ENCODE assay signal across 8 mouse cellular contexts in the genomic region with DNA sequence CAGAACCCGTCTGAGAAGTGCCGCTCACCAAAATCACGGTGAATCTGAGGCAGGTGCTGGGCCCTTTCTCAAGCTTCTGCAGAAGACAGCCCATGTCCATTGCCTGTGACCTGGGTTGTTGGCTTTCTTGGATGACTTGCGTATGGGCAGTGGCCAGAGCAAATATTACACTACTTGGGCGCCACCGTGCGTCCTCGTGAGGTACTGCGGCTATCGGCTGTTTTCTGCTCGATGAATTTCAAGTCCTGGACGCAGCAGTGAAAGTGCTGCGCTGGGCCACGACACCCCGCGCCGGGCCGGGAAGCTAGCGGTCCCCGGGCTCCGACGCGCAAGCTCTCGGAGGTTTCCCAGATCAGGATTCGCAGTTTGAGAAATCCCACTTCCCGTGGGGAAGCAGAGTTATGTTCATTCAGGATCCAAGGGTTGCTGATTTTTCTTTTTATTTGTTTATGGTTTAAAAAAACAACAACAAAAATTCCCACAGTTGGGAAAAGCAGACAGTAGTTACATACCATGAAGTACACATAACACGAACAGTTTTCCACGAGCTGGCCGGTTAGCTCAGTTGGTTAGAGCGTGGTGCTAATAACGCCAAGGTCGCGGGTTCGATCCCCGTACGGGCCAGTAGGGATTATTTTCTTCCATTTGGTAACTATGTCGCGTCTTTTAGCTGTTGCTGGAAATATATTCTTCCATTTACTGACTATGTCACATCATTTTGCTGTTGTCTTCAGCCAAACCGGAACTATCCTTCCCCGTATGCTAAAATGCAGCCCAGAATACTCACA. TPM values are rescaled to one million over a fixed set of nuclear protein-coding genes. Genes with fewer than 3 reads are reported as not detected.
DNase-seq lines count a peak whose midpoint lies in the region; ATAC-seq and TF ChIP-seq lines count a peak whose summit lies in the region.

No protein-coding gene starts in this region.

- under 1% methylated on average over 40 of the region's 40 CpGs for WGBS in hindbrain, embryonic 16.5 days
- WGBS in macrophage (ENCODE audit: missing documents), result 2% methylated on average over 40 of the region's 40 CpGs

- no peaks in the 10 kb centered on the region for H3K79me2 ChIP-seq in macrophage (ENCODE audit: inconsistent target)

- H3K27ac ChIP-seq in hindbrain, embryonic 16.5 days (ENCODE audit: low read depth, low read length), result no peak overlapping the region
- H3K27ac ChIP-seq in left cerebral cortex, adult 2 months, result peak overlapping the region; percentile 79
- H3K27ac ChIP-seq in macrophage, result no peak overlapping the region

- TF ChIP-seq CTCF in left cerebral cortex, adult 2 months (IDR thresholded peaks at IDR 0.05), result peak; percentile 95

- peak overlapping the region; percentile 53 for H3K4me2 ChIP-seq in hindbrain, embryonic 16.5 days (ENCODE audit: low read length)

- H3K36me3 ChIP-seq in hindbrain, embryonic 16.5 days (ENCODE audit: control insufficient read depth, insufficient read depth, low read length), result no peaks in the 10 kb centered on the region
- no peaks in the 10 kb centered on the region for H3K36me3 ChIP-seq in macrophage (ENCODE audit: inconsistent target)

- no peaks in the 10 kb centered on the region for H3K4me1 ChIP-seq in hindbrain, embryonic 16.5 days (ENCODE audit: control insufficient read depth, insufficient read depth, low read depth, low read length)

- DNase-seq in T-cell, adult 2 months (ENCODE audit: low spot score), result peak; percentile 85
- DNase-seq in cerebellum, postnatal 4 days (ENCODE audit: low spot score in 2 of 2), result peak; percentile 98
- DNase-seq in gastrocnemius, adult 18-20 months (ENCODE audit: low spot score), result peak; percentile 97
- DNase-seq in left cerebral cortex, adult 2 months (ENCODE audit: extremely low spot score in 1 of 2, low spot score in 2 of 2), result peak; percentile 89 to 92
- peak; percentile 84 for DNase-seq in retina, postnatal 7 days (ENCODE audit: low read depth, low spot score)
- peak; percentile 90 for DNase-seq in urinary bladder, adult 2 months (ENCODE audit: low spot score)

- intact Hi-C loops in left cerebral cortex, adult 2 months (cut with DNase I), result loop anchor here (1.0 to 10.0 kb wide), 8 partner anchors 55 to 1503 kb away; a partner anchor contains a TSS

- peak; percentile 83 for ATAC-seq in hindbrain, embryonic 16.5 days

- peak overlapping the region; percentile 47 for H3K9ac ChIP-seq in hindbrain, embryonic 16.5 days (ENCODE audit: low read depth, low read length)

- no peaks in the 10 kb centered on the region for H3K9me3 ChIP-seq in hindbrain, embryonic 16.5 days (ENCODE audit: control insufficient read depth, low read length)

- no peaks in the 10 kb centered on the region for H3K27me3 ChIP-seq in hindbrain, embryonic 16.5 days (replicated peaks; ENCODE audit: control insufficient read depth, insufficient read depth, low read length)

- H3K4me3 ChIP-seq in hindbrain, embryonic 16.5 days (ENCODE audit: low read length), result peak overlapping the region; percentile 42
- H3K4me3 ChIP-seq in left cerebral cortex, adult 2 months, result peak overlapping the region; percentile 52
- peak overlapping the region; percentile 22; the same call in 1 of the 2 replicates for H3K4me3 ChIP-seq in macrophage (ENCODE audit: inconsistent target)

RNA-seq across cellular contexts. Expression of a gene that starts 6.5 kb away (rescaled TPM):
- 1 to 10 TPM; 1.6 to 2.2 TPM for total RNA-seq in gastrocnemius, adult 18-20 months (2021)
- not detected in 2 replicates for polyA plus RNA-seq in hindbrain, embryonic 16.5 days (2015; fragmentation: Nextera tagmentation; extraction: Ambion mirVana)
- total RNA-seq in left cerebral cortex, adult 2 months (2021), result 10 to 100 TPM; 18.8 to 25.6 TPM
- 1 to 10 TPM in 4 of 26 experiments, not detected in 22; 4.8 to 9.5 (median 6.2) TPM for total RNA-seq in macrophage (2018; cell fraction: chromatin; rRNA removed)
- total RNA-seq in macrophage (2018; cell fraction: cytosol; rRNA removed), result 10 to 100 TPM in 4 of 26 experiments, 1 to 10 TPM in 16, under 1 TPM in 5, not detected in 1; 0.61 to 14.1 (median 2.7) TPM
- 10 to 100 TPM in 2 of 26 experiments, 1 to 10 TPM in 5, not detected in 19; 2.1 to 14.1 (median 7.4) TPM for total RNA-seq in macrophage (2018; cell fraction: nucleus; rRNA removed)
- not detected in 3 replicates for polyA plus RNA-seq in macrophage (2018)
- polyA plus RNA-seq in urinary bladder, adult 2 months (2012; rRNA removed), result 0.46 TPM in 1 of 2 replicates, not detected in the other

RNA-seq across cellular contexts. Expression of a gene that starts 6.8 kb away (rescaled TPM):
- total RNA-seq in gastrocnemius, adult 18-20 months (2021), result 1 to 10 TPM; 2.1 to 3.6 TPM
- polyA plus RNA-seq in hindbrain, embryonic 16.5 days (2015; fragmentation: Nextera tagmentation; extraction: Ambion mirVana), result 0.70 and 0.87 TPM in 2 replicates
- 10 to 100 TPM; 12.2 to 13.5 TPM for total RNA-seq in left cerebral cortex, adult 2 months (2021)
- 10 to 100 TPM in 1 of 26 experiments, 1 to 10 TPM in 7, not detected in 18; 2.4 to 16.4 (median 4.6) TPM for total RNA-seq in macrophage (2018; cell fraction: chromatin; rRNA removed)
- 10 to 100 TPM in 18 of 26 experiments, 1 to 10 TPM in 8; 2.8 to 48.5 (median 15.5) TPM for total RNA-seq in macrophage (2018; cell fraction: cytosol; rRNA removed)
- 10 to 100 TPM in 4 of 26 experiments, 1 to 10 TPM in 14, not detected in 8; 1.7 to 28.5 (median 5.0) TPM for total RNA-seq in macrophage (2018; cell fraction: nucleus; rRNA removed)
- not detected in 3 replicates for polyA plus RNA-seq in macrophage (2018)
- 0.18 and 0.74 TPM in 2 replicates for polyA plus RNA-seq in urinary bladder, adult 2 months (2012; rRNA removed)

RNA-seq across cellular contexts. Expression of a gene that starts 12.3 kb away (rescaled TPM):
- 10 to 100 TPM; 27.1 to 27.8 TPM for total RNA-seq in gastrocnemius, adult 18-20 months (2021)
- 6.5 and 6.7 TPM in 2 replicates for polyA plus RNA-seq in hindbrain, embryonic 16.5 days (2015; fragmentation: Nextera tagmentation; extraction: Ambion mirVana)
- total RNA-seq in left cerebral cortex, adult 2 months (2021), result 10 to 100 TPM; 58.2 to 75.2 TPM
- 100 to 1,000 TPM in 1 of 26 experiments, 10 to 100 TPM in 19, 1 to 10 TPM in 6; 6.1 to 101 (median 14.6) TPM for total RNA-seq in macrophage (2018; cell fraction: chromatin; rRNA removed)
- 10 to 100 TPM in 19 of 26 experiments, 1 to 10 TPM in 7; 7.6 to 21.9 (median 12.5) TPM for total RNA-seq in macrophage (2018; cell fraction: cytosol; rRNA removed)
- total RNA-seq in macrophage (2018; cell fraction: nucleus; rRNA removed), result 100 to 1,000 TPM in 3 of 26 experiments, 10 to 100 TPM in 20, 1 to 10 TPM in 3; 5.4 to 144 (median 26.7) TPM
- 2.6 to 11.5 TPM (median 7.3 TPM) in 3 replicates for polyA plus RNA-seq in macrophage (2018)
- polyA plus RNA-seq in urinary bladder, adult 2 months (2012; rRNA removed), result 3.2 and 4.3 TPM in 2 replicates

RNA-seq across cellular contexts. Expression of a gene that starts 13.9 kb away (rescaled TPM):
- total RNA-seq in gastrocnemius, adult 18-20 months (2021), result 1 to 10 TPM; 2.5 to 2.9 TPM
- polyA plus RNA-seq in hindbrain, embryonic 16.5 days (2015; fragmentation: Nextera tagmentation; extraction: Ambion mirVana), result 3.0 and 5.8 TPM in 2 replicates
- 1 to 10 TPM; 8.1 to 9.2 TPM for total RNA-seq in left cerebral cortex, adult 2 months (2021)
- total RNA-seq in macrophage (2018; cell fraction: chromatin; rRNA removed), result 10 to 100 TPM in 1 of 26 experiments, 1 to 10 TPM in 8, not detected in 17; 3.9 to 22.2 (median 5.1) TPM
- total RNA-seq in macrophage (2018; cell fraction: cytosol; rRNA removed), result 10 to 100 TPM in 14 of 26 experiments, 1 to 10 TPM in 12; 2.6 to 35.5 (median 10.6) TPM
- total RNA-seq in macrophage (2018; cell fraction: nucleus; rRNA removed), result 10 to 100 TPM in 5 of 26 experiments, 1 to 10 TPM in 11, not detected in 10; 2.6 to 22.7 (median 6.5) TPM
- polyA plus RNA-seq in macrophage (2018), result not detected in 3 replicates
- polyA plus RNA-seq in urinary bladder, adult 2 months (2012; rRNA removed), result 0.50 and 0.56 TPM in 2 replicates

RNA-seq across cellular contexts. Expression of a gene that starts 14.1 kb away (rescaled TPM):
- total RNA-seq in gastrocnemius, adult 18-20 months (2021), result 1 to 10 TPM; 2.4 to 2.7 TPM
- 2.2 and 2.5 TPM in 2 replicates for polyA plus RNA-seq in hindbrain, embryonic 16.5 days (2015; fragmentation: Nextera tagmentation; extraction: Ambion mirVana)
- 10 to 100 TPM in 1 of 2 experiments, 1 to 10 TPM in 1; 9.4 to 12.9 TPM for total RNA-seq in left cerebral cortex, adult 2 months (2021)
- 10 to 100 TPM in 9 of 26 experiments, 1 to 10 TPM in 14, not detected in 3; 3.2 to 32.9 (median 9.4) TPM for total RNA-seq in macrophage (2018; cell fraction: chromatin; rRNA removed)
- 10 to 100 TPM; 10.1 to 68.8 (median 21.0) TPM for total RNA-seq in macrophage (2018; cell fraction: cytosol; rRNA removed)
- 10 to 100 TPM in 12 of 26 experiments, 1 to 10 TPM in 11, not detected in 3; 3.4 to 70.4 (median 11.3) TPM for total RNA-seq in macrophage (2018; cell fraction: nucleus; rRNA removed)
- polyA plus RNA-seq in macrophage (2018), result not detected in 3 replicates
- polyA plus RNA-seq in urinary bladder, adult 2 months (2012; rRNA removed), result 0.65 and 1.6 TPM in 2 replicates
